Mouse (Mus musculus): ENCODE results near the gene Mgst3. TPM values are rescaled to one million over a fixed set of nuclear protein-coding genes. Genes with fewer than 3 reads are reported as not detected.
"Not testable (repeated sequence)": the region's sequence is repeated elsewhere in the genome, so short reads cannot be mapped to it uniquely, and the experiment has no call there.

Mgst3 gene
- total RNA-seq, 4 experiments from 2014 or later: 69.3 to 119 (median 87.4) TPM

DNA sequence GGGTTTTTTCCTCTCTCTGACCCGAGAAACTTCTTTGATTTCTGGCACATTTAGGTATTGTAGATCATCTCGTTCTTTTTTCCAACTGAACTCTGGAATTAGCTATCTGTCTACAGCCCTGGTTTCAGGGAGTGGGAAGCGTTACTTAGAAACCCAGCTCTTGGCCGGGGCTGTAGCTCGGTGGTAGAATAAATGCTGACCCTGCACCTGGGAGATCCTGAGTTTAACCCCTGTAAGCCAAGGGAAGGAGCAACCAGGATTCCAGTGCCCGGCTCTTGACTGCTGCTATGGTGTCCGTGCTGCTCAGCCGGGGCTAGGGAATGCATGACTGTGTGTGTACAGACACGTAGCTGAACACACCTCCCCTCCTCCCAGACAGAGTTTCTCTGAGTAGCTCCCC is 34.9 kb downstream of the Mgst3 start:
- no peak for DNase-seq

GRCm38 (mm10) chr1:167357387-167357786 is 36.3 kb downstream of the Mgst3 start:
- DNase-seq: no peak

- DNase-seq: no peak
Observed at GRCm38 (mm10) chr1:167352403-167352802, 41.2 kb downstream of the Mgst3 start.

GRCm38 (mm10) chr1:167350597-167351415 is 42.8 kb downstream of the Mgst3 start:
- no peak for DNase-seq

DNA sequence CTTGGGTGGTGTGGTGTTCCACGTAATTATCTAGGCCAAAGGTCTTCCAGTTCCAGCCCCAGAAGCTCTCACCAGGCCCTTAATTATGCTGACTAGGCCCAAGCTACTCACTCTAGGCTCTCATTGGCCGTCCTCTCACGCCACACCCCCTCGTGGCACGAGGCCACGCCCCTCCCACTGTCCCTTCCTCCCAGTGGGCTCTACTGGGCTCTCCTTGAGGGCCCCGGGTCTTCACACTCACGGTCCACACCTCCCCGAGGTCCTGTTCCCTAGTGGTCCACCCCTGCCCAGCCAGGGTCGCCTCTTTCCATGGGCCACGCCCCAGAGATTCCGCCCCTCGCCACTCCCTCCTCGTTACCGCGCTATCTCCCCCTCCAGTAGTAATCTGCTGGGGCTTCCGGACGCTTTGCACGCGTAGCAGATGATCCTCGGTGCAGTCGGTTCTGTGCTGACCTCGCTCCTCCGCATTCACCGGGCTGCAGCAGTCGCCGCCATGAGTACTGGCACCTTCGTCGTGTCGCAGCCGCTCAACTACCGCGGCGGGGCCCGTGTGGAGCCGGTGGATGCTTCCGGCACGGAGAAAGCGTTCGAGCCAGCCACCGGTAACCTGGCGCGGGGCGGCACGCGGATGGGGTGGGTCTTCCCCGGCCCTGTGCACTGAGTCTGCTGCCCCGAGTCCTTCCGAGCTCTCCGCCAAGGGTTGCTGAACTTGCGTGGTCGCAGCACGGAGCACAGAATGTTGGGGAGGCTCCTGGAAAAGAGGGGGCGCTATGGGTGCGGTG is 43.6 kb downstream of the Mgst3 start, which contains the start of gene Aldh9a1:
Aldh9a1 (plus strand) TSS at position 177 of the 782 bp plus-strand sequence.
- DNase-seq: peak; percentile 90

GRCm38 (mm10) chr1:167349206-167349605 is 44.4 kb downstream of the Mgst3 start:
- DNase-seq: not testable (repeated sequence)

DNA sequence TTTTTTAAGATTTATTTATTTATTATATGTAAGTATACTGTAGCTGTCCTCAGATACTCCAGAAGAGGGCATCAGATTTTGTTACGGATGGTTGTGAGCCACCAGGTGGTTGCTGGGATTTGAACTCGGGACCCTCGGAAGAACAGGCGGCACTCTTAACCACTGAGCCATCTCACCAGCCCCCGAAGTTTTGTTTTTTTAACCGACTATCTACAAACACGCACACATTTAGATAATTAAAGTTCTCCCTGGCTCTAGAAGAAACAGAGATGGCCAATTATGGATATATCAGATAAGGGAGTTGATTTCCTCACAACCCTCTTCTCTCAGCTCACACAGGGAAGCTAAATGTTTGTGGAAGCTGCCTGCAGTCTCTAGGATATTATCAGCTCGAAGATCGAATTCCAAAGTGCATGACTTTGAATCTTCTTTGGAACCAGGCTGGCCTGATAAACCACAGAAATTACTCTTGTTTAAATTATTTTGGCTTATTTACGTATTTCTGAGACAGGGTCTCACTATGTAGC is 47.6 kb downstream of the Mgst3 start:
- DNase-seq: not testable (repeated sequence)

- DNase-seq: no peak
Observed at GRCm38 (mm10) chr1:167342831-167343230, 50.8 kb downstream of the Mgst3 start.

DNA sequence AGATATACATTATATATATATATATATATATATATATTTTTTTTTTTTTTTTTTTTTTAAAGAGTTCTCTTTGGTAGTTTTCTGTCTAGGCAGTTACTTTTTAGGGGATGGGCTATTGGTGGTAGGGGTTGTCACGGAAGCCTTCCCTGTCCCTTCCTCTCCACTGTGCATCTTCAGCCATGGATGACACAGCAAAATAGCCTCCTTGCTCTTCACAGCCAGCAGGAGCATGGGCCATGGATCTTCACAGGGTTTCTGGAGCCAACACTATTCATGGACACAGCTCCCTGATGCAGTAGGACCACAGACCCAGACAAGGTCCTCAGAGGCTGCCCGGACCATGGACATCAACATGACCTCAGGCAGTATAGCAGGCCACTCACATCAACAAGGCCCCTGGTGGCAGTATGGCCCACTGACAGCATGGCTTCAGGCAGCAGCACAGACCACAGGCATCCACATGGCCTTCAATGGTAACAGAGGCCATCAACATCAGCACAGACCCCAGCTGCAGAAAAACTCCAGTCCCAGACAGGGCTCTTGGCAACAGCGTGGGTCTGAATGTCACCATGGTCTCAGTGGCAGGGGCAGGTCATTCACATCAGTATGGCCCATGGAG is 52.6 kb downstream of the Mgst3 start:
- no peak for DNase-seq

DNA sequence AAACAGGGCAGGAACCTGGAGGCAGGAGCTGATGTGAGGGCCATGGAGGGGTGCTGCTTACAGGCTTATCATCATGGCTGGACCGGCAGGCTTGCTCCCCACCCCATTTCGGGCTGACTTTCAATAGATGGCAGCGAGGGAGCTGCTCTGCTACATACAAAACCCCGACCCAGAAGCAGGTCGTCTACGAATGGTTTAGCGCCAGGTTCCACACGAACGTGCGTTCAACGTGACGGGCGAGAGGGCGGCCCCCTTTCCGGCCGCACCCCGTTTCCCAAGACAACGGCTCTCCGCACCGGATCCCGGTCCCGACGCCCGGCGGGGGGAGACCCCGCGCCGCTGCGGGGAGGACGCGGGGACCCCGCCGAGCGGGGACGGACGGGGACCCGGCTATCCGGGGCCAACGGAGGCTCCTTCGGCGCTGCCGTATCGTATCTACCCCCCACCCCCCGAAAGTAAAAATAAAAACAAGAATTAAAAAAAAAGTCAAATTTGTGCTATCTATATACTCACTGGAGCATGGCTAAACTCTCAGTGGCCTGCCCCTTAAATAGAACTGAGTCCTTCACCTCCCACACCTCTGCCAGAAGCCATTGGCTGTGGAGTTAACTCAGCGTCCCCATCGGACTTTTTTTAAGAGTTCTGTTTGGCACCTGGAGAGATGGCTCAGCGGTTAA is 53.4 kb downstream of the Mgst3 start:
- DNase-seq: no peak

- no peak for DNase-seq
Observed at GRCm38 (mm10) chr1:167339177-167339781, 54.4 kb downstream of the Mgst3 start.

DNA sequence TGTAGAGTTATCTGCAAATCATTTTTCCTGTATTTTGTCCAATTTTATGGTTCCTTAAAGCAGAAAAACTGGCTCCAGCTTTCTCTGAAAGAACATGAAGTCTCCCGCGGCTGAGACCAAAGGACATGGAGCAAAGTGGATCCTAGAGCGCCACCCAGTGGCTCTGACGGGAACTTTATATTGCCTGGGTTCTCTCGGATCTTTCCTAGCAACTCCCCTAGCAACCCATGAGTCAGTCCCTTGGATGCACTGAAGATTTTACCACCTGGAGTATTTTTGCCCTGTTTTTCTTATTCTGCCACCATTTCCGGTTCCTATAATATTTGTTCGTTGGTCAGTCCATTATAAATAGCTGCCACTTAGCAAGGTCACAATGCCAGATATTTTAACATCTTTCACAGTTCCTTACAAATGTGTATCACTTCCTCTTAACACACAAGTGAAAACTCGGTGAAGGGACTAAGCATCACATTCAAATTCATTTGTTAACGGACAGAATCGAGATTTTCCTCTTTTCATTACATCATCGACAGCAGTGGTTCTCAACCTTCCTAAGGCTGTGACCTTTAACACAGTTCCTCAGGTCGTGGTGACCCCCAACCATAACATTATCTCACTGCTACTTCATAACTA is 56.1 kb downstream of the Mgst3 start:
- peak; percentile 77 for DNase-seq

GRCm38 (mm10) chr1:167336398-167336797 is 57.2 kb downstream of the Mgst3 start:
- no peak for DNase-seq

DNA sequence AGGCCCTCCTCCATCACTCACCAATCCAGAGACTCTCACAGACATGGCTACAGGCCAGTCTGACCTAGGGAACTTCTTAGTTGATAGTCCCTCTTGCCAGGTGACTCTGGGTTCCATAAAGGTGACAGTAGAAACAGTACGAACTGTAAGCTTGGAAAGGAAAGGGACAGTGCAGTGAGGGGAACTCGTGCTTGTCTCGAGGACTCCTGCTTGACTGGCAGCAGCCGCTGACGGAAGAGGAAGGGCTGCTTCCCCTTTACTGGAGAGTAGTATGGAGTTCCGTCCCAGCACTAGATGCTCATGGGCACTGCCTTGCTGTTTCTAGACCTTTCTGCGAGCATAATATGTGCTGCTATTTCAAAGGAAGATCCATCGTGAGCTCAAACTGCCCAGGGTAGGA is 62.5 kb downstream of the Mgst3 start:
- DNase-seq: no peak

GRCm38 (mm10) chr1:167328776-167329175 is 64.9 kb downstream of the Mgst3 start:
- DNase-seq: no peak

Small RNA genes lying within 50 kb of the gene (microRNA-seq; reads per million reads assigned to microRNA genes)
- gene Gm25911: 0 reads per million in 2 experiments

Other genes starting within 250 kb of the Mgst3 start
- 10 to 100 TPM; 30.9 to 55.9 (median 45.0) TPM for gene Uck2, start 108.5 kb downstream of the Mgst3 start, total RNA-seq (2022)
- gene Tmco1, start 85.5 kb downstream of the Mgst3 start, total RNA-seq (2022): 100 to 1,000 TPM; 145 to 176 (median 155) TPM
- gene Aldh9a1, start 43.9 kb downstream of the Mgst3 start, total RNA-seq (2022): 100 to 1,000 TPM in 1 of 4 experiments, 10 to 100 TPM in 3; 68.3 to 108 (median 76.9) TPM
- under 1 TPM in 1 of 4 experiments, not detected in 3; 0.20 TPM for gene Lrrc52, start 72.9 kb upstream of the Mgst3 start, total RNA-seq (2022)
- 1 to 10 TPM; 1.2 to 3.3 (median 3.0) TPM for gene Rxrg, start 204.5 kb upstream of the Mgst3 start, total RNA-seq (2022)

All from adrenal gland, adult 8-10 months (tissue).